Mouse (Mus musculus) mesoderm, embryonic 11.5 days (tissue): Measurements from ENCODE around the gene Pex1.
A peak's percentile ranks its signal among the peaks of the same experiment; 100 is the strongest.
"Not testable (repeated sequence)": the region's sequence is repeated elsewhere in the genome, so short reads cannot be mapped to it uniquely, and the experiment has no call there.

ENCODE experiments used
- DNase-seq: peaks from one replicate; pipeline ENCODE4 v3.0.0-alpha.2; 2012; ENCODE audit warnings: low read depth, low spot score

Pex1 gene

GRCm38 (mm10) chr5:3595693-3596398 lies at the start of gene Pex1:
Pex1 (plus strand) TSS chr5:3596066.
- peak; percentile 97 for DNase-seq

- no peak for DNase-seq
Observed at GRCm38 (mm10) chr5:3546226-3546625, 49.6 kb upstream of the Pex1 start.

DNA sequence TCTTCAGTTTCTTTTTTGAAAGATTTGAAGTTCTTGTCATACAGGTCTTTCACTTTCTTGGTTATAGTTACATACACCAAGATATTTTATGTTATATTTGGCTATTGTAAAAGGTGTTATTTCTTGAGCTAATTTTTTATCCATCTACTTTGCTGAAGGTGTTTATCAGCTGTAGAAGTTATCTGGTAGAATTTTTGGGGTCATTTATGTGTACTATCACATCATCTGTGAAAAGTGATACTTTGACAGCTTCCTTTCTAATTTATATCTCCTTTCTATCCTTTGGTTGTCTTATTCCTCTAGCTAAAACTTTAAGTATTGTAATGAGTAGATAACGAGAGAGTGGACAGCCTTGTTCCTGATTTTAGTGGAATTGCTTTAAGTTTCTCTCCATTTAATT lies 44.4 kb upstream of the Pex1 start:
- no peak for DNase-seq

DNA sequence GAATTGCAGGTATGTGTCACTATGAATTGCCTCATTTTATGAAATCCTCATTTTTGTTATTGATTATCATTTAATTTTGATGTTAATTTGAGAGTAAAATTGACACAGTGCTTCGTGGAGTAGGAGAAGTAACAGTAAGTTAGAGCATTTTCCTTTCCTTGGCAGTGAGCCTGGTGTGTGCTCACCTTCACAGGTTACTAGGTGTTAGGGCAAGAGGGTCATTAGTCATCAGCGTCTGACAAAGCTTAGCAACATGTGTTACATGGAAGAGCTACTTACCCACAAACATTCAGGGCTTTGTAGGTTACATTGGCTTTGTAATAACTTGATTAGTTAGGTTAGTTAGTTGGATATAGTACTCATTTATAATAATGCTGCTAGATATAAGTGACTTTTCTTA lies 41.7 kb upstream of the Pex1 start:
- no peak for DNase-seq

- DNase-seq, result no peak
Observed at GRCm38 (mm10) chr5:3571266-3571665, 24.6 kb upstream of the Pex1 start, which contains the start of gene 1700109H08Rik. 1700109H08Rik (plus strand) TSS chr5:3571566.

GRCm38 (mm10) chr5:3574825-3575224 lies 21.0 kb upstream of the Pex1 start:
- no peak for DNase-seq

- DNase-seq, result no peak
Observed at GRCm38 (mm10) chr5:3577939-3578338, 17.9 kb upstream of the Pex1 start.

- DNase-seq, result no peak
Observed at GRCm38 (mm10) chr5:3579066-3579465, 16.8 kb upstream of the Pex1 start.

GRCm38 (mm10) chr5:3596399-3596766 lies 517 bp downstream of the Pex1 start, which contains the start of gene Rbm48:
Rbm48 (minus strand) TSS chr5:3596585.
- DNase-seq, result peak; percentile 79

DNA sequence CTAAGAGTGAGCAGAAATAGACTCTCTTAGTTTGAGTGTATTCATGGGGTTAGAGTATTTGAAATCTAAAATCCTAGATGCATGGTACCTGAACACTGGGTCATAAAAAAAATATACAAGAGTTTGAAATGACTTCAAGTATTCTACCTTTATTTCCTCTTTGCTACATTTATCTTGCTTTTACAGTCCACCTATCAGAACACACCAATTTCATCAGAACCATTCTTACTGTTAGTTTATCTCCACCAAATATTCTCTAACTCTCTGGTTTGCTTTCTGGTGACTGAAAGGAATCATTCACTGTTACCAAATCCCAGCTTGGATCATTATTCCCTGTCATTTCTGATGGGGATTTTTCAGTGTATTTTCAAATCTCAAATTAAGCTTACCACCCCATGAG lies 1.3 kb downstream of the Pex1 start:
- DNase-seq, result no peak

GRCm38 (mm10) chr5:3598766-3599165 lies 2.9 kb downstream of the Pex1 start:
- DNase-seq, result no peak

- no peak for DNase-seq
Observed at GRCm38 (mm10) chr5:3600298-3600697, 4.4 kb downstream of the Pex1 start.

GRCm38 (mm10) chr5:3600790-3601189 lies 4.9 kb downstream of the Pex1 start:
- DNase-seq, result no peak

DNA sequence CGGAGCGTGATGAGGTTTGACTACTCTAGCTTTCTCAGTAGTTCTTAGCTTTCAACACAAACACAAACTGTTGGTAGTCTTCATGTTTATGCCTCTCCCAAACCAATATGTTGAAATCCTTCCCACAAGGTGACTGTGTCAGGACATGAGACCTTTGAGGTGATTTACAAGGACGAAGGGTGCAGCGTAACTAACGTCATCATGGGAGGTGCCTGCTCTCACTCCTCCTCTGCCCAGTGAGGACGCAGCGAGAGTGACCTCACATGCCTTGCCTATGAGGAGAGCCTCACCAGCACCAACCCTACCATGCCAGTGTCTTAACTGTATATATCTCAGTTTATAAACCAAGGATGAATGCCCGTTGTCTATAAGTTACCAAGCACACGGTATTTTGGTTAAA lies 11.2 kb downstream of the Pex1 start:
- DNase-seq, result no peak

GRCm38 (mm10) chr5:3609241-3609640 lies 13.4 kb downstream of the Pex1 start:
- no peak for DNase-seq

GRCm38 (mm10) chr5:3611835-3612234 lies 16.0 kb downstream of the Pex1 start:
- not testable (repeated sequence) for DNase-seq

- no peak for DNase-seq
Observed at GRCm38 (mm10) chr5:3620486-3620885, 24.6 kb downstream of the Pex1 start.

- DNase-seq, result no peak
Observed at GRCm38 (mm10) chr5:3630055-3630454, 34.2 kb downstream of the Pex1 start.

- no peak for DNase-seq
Observed at GRCm38 (mm10) chr5:3631512-3632271, 35.8 kb downstream of the Pex1 start.

DNA sequence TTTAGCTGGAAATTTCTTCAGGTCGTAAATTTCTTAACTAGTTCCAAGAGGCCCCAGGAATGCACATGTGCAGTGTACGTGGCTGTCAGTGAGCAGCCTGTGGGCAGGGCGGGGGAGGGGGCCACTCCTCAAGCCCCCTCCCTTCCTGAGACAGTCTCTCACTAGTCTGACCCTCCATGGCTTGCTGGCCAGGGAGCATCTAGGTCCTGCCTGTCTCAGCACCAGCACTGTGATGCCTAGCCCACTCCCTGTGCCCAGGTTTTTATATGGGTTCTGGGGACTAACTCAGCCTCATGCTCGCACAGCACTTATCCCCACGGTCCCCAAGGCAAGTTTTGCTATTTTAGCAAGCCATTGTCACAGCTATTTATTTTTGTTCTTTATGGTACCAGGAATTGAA lies 36.4 kb downstream of the Pex1 start:
- no peak for DNase-seq

- DNase-seq, result no peak
Observed at GRCm38 (mm10) chr5:3633315-3633714, 37.4 kb downstream of the Pex1 start.

DNA sequence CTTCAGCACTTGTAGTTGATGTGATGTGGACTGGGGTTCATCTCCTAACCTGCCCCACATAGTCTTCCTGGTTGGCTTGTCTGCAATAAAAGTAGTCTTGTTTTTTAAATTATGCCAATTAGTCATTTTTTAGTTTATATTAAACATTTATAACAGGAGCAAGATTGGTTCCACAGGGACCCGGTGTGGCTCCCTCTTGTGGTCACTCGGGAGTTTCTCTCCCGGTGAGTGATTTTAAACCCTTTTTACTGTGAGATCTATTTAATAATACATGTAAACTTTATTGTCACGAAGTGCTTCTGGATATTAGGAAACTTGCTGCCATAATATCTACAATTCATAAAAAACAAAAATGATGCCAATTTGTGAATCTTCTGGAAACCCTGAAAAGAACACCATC lies 38.1 kb downstream of the Pex1 start:
- no peak for DNase-seq

DNA sequence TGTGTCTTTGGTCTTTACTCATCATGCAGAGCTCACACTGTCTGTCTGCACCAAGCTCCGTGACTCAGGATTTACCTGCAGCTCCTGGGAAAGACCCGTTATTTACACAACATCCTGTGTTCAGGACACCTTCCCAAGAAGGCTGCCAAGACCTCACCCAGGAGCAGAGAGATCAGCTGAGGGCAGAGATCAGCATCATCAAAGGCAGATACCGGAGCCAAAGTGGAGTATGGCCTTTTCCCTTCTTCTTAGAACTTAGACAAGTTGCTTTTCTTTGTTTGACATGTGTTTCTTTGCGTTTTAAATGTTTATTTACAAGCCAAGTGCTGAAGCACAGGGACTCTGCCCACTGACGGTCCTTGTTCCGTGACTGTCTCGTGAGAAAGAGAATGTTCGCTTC lies 39.4 kb downstream of the Pex1 start:
- no peak for DNase-seq
